9 mouse cellular contexts compared by ENCODE assay signal in genomic region chr19:52079020-52079419, GRCm38 (mm10).
DNase-seq lines count a peak whose midpoint lies in the region; TF ChIP-seq lines count a peak whose summit lies in the region.
"Had no signal": no experiment of that assay in that cellular context is flagged by ENCODE, and none has a peak within 500 bp of the region (broad histone marks: within the 10 kb centered on the region; RNA-seq: fewer than 3 reads in every experiment).

No protein-coding gene starts in this region.

- H3K27ac ChIP-seq in cortical plate, adult 2 months (ENCODE audit: insufficient read depth, low read length): no peak overlapping the region
- H3K27ac ChIP-seq: limb, embryonic 10.5 days had no signal

- intact Hi-C loops in gastrocnemius, postnatal 14 days (cut with DNase I; ENCODE audit: low total_unique reads): no loop called here

- H3K9me3 ChIP-seq in E14TG2a.4 (ENCODE audit: low read length): no peaks in the 10 kb centered on the region
- H3K9me3 ChIP-seq: limb, embryonic 10.5 days had no signal

- peak; percentile 3 for DNase-seq in cerebellum, postnatal 14 days
- no peak for DNase-seq in cerebellum, adult 11 months
- DNase-seq in kidney, postnatal 4 days: peak; percentile 7 to 9
- DNase-seq in kidney, adult 8-10 months: no peak
- DNase-seq in gastrocnemius, postnatal 14 days: no peak
- no peak for DNase-seq in layer of hippocampus, postnatal 36 days

- no peak overlapping the region for H3K4me3 ChIP-seq in E14TG2a.4 (replicated peaks; ENCODE audit: low read length)
- H3K4me3 ChIP-seq in cortical plate, adult 2 months (ENCODE audit: insufficient read depth, low read length): no peak overlapping the region
- H3K4me3 ChIP-seq: limb, embryonic 10.5 days had no signal

- TF ChIP-seq CTCF in E14TG2a.4 (conservative IDR thresholded peaks at IDR 0.05; ENCODE audit: low read length): peak; percentile 23; the same call in 1 of the 2 replicates
- peak; percentile 29; the same call in 1 of the 2 replicates for TF ChIP-seq CTCF in cortical plate, adult 2 months (IDR thresholded peaks at IDR 0.05; ENCODE audit: extremely low read depth, insufficient read depth, low read length)

- H3K36me3 ChIP-seq in E14TG2a.4 (ENCODE audit: insufficient read depth, low read length): no peaks in the 10 kb centered on the region
- H3K36me3 ChIP-seq: limb, embryonic 10.5 days had no signal

- no peaks in the 10 kb centered on the region for H3K27me3 ChIP-seq in E14TG2a.4 (ENCODE audit: insufficient read depth, low read length)

- no peaks in the 10 kb centered on the region for H3K4me1 ChIP-seq in E14TG2a.4 (replicated peaks; ENCODE audit: low read depth, low read length)
- no peaks in the 10 kb centered on the region for H3K4me1 ChIP-seq in cortical plate, adult 2 months (ENCODE audit: control insufficient read depth, insufficient read depth, low read length)
- H3K4me1 ChIP-seq: limb, embryonic 10.5 days had no signal

- TF ChIP-seq POLR2A in cortical plate, adult 2 months (IDR thresholded peaks at IDR 0.05; ENCODE audit: extremely low read depth, insufficient read depth, low read length): no peak

Comparison
In these comparisons a context has a peak if more than half of its experiments do, and no peak if none do; other contexts are left out.
1. DNase-seq: peak in cerebellum, postnatal 14 days (2 of 2) and kidney, postnatal 4 days (2 of 2); none in cerebellum, adult 11 months (single experiment), kidney, adult 8-10 months (0 of 2), gastrocnemius, postnatal 14 days (single experiment) and layer of hippocampus, postnatal 36 days (0 of 2).